Mouse (Mus musculus) brain, embryonic 14.5 days (tissue): ENCODE results near the gene Zfp946.

Experiments
- CTCF ChIP-seq: fragments of 200-500 bp; IDR thresholded peaks from 2 replicates; pipeline ENCODE4 v1.5.1; 2012; ENCODE audit warnings: inconsistent platforms, mild to moderate bottlenecking, moderate library complexity, borderline replicate concordance; ENCODE audit not compliant: insufficient read depth, insufficient read length; ENCODE audit errors: extremely low read depth
- POLR2A ChIP-seq: fragments of 200-500 bp; IDR thresholded peaks from 2 replicates; pipeline ENCODE4 v1.6.1; 2012; ENCODE audit warnings: mild to moderate bottlenecking, inconsistent platforms, borderline replicate concordance; ENCODE audit not compliant: poor library complexity, insufficient read depth, insufficient read length, severe bottlenecking; ENCODE audit errors: extremely low read depth

- TF ChIP-seq CTCF (no peak), POLR2A (no peak)
Observed at GRCm38 (mm10) chr17:22424636-22425354, 773 bp downstream of the Zfp946 start.
